Mouse (Mus musculus): ENCODE results near the gene 1600015I10Rik. TPM values are rescaled to one million over a fixed set of nuclear protein-coding genes. Genes with fewer than 3 reads are reported as not detected.
"Not testable (repeated sequence)": the region's sequence is repeated elsewhere in the genome, so short reads cannot be mapped to it uniquely, and the experiment has no call there.

The 1600015I10Rik gene
- polyA plus RNA-seq, 1 experiment, result not detected

DNA sequence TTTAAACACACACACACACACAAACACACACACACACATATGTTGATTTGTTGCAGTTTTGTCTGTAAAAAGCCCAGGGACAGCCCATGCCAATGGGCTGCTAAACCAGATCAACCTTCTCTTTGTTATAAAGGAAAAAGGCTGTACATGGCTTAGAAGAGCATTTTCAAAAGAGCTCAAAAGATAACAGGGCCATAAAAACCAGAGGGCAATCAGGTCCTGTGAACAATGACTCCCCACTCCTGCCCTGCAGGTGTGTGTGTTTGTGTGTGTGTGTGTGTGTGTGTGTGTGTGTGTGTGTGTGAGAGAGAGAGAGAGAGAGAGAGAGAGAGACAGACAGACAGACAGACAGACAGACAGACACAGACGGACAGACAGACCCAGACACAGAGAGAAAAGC, 20.5 kb upstream of the 1600015I10Rik start:
- H3K4me1 ChIP-seq (ENCODE audit: control insufficient read depth, insufficient read depth, low read length), result no peaks in the 10 kb centered on the region
- no peak overlapping the region for H3K4me3 ChIP-seq (ENCODE audit: insufficient read depth, low read length)
- H3K27ac ChIP-seq (ENCODE audit: insufficient read depth, low read length), result no peak overlapping the region
- TF ChIP-seq CTCF (IDR thresholded peaks at IDR 0.05; ENCODE audit: borderline replicate concordance, insufficient read depth, low read length), result no peak
- TF ChIP-seq POLR2A (IDR thresholded peaks at IDR 0.05; ENCODE audit: low read depth, low read length), result no peak

- H3K27ac ChIP-seq (ENCODE audit: insufficient read depth, low read length), result no peak overlapping the region
- TF ChIP-seq CTCF (IDR thresholded peaks at IDR 0.05; ENCODE audit: borderline replicate concordance, insufficient read depth, low read length) (no peak), POLR2A (IDR thresholded peaks at IDR 0.05; ENCODE audit: low read depth, low read length) (no peak)
- no peaks in the 10 kb centered on the region for H3K4me1 ChIP-seq (ENCODE audit: control insufficient read depth, insufficient read depth, low read length)
- H3K4me3 ChIP-seq (ENCODE audit: insufficient read depth, low read length), result no peak overlapping the region
Measured at GRCm38 (mm10) chr6:48912033-48912432, 17.7 kb upstream of the 1600015I10Rik start.

GRCm38 (mm10) chr6:48913587-48913986, 16.1 kb upstream of the 1600015I10Rik start:
- TF ChIP-seq CTCF (IDR thresholded peaks at IDR 0.05; ENCODE audit: borderline replicate concordance, insufficient read depth, low read length) (no peak), POLR2A (IDR thresholded peaks at IDR 0.05; ENCODE audit: low read depth, low read length) (no peak)
- Histone ChIP-seq H3K4me3 (ENCODE audit: insufficient read depth, low read length) (no peak overlapping the region), H3K27ac (ENCODE audit: insufficient read depth, low read length) (no peak overlapping the region), H3K4me1 (ENCODE audit: control insufficient read depth, insufficient read depth, low read length) (no peaks in the 10 kb centered on the region)

DNA sequence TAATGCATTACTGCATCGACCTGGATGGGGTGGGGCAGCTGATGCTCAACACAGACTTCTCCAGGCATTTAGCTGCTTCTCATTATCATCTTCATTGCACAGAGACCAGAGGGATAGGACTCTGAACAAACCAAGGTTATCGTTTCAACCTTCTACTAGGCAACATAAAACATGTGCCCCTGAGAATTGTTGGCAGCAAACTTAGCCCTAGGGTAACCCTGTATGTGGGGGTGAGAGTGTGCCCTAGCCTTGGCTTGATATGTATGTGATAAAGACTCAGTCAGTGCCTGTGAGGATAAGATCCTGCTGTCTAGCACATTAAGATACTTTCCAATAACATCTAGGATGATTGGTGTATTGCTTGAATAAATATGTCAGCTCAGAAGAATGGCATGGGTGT, 19.9 kb downstream of the 1600015I10Rik start:
- Histone ChIP-seq H3K4me3 (ENCODE audit: insufficient read depth, low read length) (no peak overlapping the region), H3K4me1 (ENCODE audit: control insufficient read depth, insufficient read depth, low read length) (no peaks in the 10 kb centered on the region), H3K27ac (ENCODE audit: insufficient read depth, low read length) (no peak overlapping the region)
- TF ChIP-seq POLR2A (IDR thresholded peaks at IDR 0.05; ENCODE audit: low read depth, low read length) (no peak), CTCF (IDR thresholded peaks at IDR 0.05; ENCODE audit: borderline replicate concordance, insufficient read depth, low read length) (no peak)

GRCm38 (mm10) chr6:48950676-48951075, 21.0 kb downstream of the 1600015I10Rik start:
- TF ChIP-seq POLR2A (IDR thresholded peaks at IDR 0.05; ENCODE audit: low read depth, low read length) (no peak), CTCF (IDR thresholded peaks at IDR 0.05; ENCODE audit: borderline replicate concordance, insufficient read depth, low read length) (no peak)
- no peak overlapping the region for H3K27ac ChIP-seq (ENCODE audit: insufficient read depth, low read length)
- no peaks in the 10 kb centered on the region for H3K4me1 ChIP-seq (ENCODE audit: control insufficient read depth, insufficient read depth, low read length)
- no peak overlapping the region for H3K4me3 ChIP-seq (ENCODE audit: insufficient read depth, low read length)

GRCm38 (mm10) chr6:48951630-48952029, 21.9 kb downstream of the 1600015I10Rik start:
- no peaks in the 10 kb centered on the region for H3K4me1 ChIP-seq (ENCODE audit: control insufficient read depth, insufficient read depth, low read length)
- no peak for TF ChIP-seq CTCF (IDR thresholded peaks at IDR 0.05; ENCODE audit: borderline replicate concordance, insufficient read depth, low read length)
- TF ChIP-seq POLR2A (IDR thresholded peaks at IDR 0.05; ENCODE audit: low read depth, low read length), result no peak
- no peak overlapping the region for H3K27ac ChIP-seq (ENCODE audit: insufficient read depth, low read length)
- no peak overlapping the region for H3K4me3 ChIP-seq (ENCODE audit: insufficient read depth, low read length)

DNA sequence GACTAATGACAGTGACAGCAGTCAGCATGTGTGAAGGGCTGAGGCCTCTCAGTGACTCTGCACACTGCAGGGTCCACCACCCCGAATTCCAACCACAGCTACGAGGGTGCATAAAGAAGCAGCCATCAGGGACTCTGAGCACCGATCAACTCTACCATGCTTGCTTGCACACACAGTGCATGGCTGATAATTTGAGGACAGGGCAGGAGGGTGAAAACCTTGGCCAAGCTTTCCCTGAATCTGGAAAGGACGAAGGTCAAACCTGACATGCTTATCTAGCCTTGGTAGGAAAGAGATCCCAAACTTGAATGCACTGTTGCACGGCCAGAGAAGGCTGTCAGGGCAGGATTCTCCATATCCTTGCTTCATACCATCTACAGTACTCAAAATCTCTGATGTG, 23.5 kb downstream of the 1600015I10Rik start:
- no peak for TF ChIP-seq POLR2A (IDR thresholded peaks at IDR 0.05; ENCODE audit: low read depth, low read length)
- TF ChIP-seq CTCF (IDR thresholded peaks at IDR 0.05; ENCODE audit: borderline replicate concordance, insufficient read depth, low read length), result no peak
- H3K4me3 ChIP-seq (ENCODE audit: insufficient read depth, low read length), result no peak overlapping the region
- H3K4me1 ChIP-seq (ENCODE audit: control insufficient read depth, insufficient read depth, low read length), result no peaks in the 10 kb centered on the region
- H3K27ac ChIP-seq (ENCODE audit: insufficient read depth, low read length), result no peak overlapping the region

DNA sequence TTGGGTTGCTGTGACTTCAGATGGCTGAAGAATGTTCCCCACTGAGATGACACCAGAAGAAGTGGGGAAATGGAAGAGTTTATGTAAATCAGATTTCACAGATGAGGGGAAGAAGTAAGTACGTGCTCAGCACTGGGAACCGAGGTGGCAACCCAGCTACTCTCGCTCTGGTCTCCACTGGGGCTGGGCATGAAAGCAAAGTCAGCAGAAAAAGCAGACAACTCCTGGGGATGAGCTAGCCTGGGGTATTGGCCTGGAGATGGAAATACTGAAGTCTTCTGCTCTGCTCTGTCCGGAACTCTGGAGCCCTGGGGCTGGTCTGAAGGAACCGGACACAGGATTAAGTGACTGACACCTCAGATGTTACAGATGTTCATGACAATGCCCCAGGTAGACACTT, 24.5 kb downstream of the 1600015I10Rik start:
- no peaks in the 10 kb centered on the region for H3K4me1 ChIP-seq (ENCODE audit: control insufficient read depth, insufficient read depth, low read length)
- H3K27ac ChIP-seq (ENCODE audit: insufficient read depth, low read length), result no peak overlapping the region
- TF ChIP-seq POLR2A (IDR thresholded peaks at IDR 0.05; ENCODE audit: low read depth, low read length) (no peak), CTCF (IDR thresholded peaks at IDR 0.05; ENCODE audit: borderline replicate concordance, insufficient read depth, low read length) (no peak)
- no peak overlapping the region for H3K4me3 ChIP-seq (ENCODE audit: insufficient read depth, low read length)

DNA sequence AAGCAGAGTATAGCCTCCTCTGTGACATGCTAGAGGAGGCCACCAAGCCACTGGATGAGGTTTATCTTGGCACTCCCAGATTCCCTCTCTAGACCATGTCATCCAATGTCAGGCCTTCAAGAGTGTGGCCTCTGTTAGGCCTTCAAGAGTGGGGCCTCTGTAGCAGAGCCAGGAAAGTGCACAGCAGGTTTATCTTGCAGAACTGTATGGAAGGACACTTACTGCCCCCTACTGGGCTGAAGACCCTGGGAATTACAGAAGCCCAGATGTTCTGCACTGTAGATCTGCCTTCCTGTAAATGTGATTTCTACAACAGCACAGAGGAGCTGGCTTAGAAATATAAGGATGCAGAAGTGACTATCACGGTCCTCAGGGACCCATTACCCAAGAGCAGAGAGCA, 25.3 kb downstream of the 1600015I10Rik start:
- no peaks in the 10 kb centered on the region for H3K4me1 ChIP-seq (ENCODE audit: control insufficient read depth, insufficient read depth, low read length)
- TF ChIP-seq POLR2A (IDR thresholded peaks at IDR 0.05; ENCODE audit: low read depth, low read length), result no peak
- TF ChIP-seq CTCF (IDR thresholded peaks at IDR 0.05; ENCODE audit: borderline replicate concordance, insufficient read depth, low read length), result no peak

GRCm38 (mm10) chr6:48956785-48957184, 27.1 kb downstream of the 1600015I10Rik start:
- no peak for TF ChIP-seq POLR2A (IDR thresholded peaks at IDR 0.05; ENCODE audit: low read depth, low read length)
- no peak for TF ChIP-seq CTCF (IDR thresholded peaks at IDR 0.05; ENCODE audit: borderline replicate concordance, insufficient read depth, low read length)
- no peak overlapping the region for H3K4me3 ChIP-seq (ENCODE audit: insufficient read depth, low read length)
- no peaks in the 10 kb centered on the region for H3K4me1 ChIP-seq (ENCODE audit: control insufficient read depth, insufficient read depth, low read length)
- H3K27ac ChIP-seq (ENCODE audit: insufficient read depth, low read length), result no peak overlapping the region

More for the DNA sequence above, 25.3 kb downstream of the 1600015I10Rik start:
- no peak overlapping the region for H3K4me3 ChIP-seq (ENCODE audit: insufficient read depth, low read length)
- H3K27ac ChIP-seq (ENCODE audit: insufficient read depth, low read length), result no peak overlapping the region

DNA sequence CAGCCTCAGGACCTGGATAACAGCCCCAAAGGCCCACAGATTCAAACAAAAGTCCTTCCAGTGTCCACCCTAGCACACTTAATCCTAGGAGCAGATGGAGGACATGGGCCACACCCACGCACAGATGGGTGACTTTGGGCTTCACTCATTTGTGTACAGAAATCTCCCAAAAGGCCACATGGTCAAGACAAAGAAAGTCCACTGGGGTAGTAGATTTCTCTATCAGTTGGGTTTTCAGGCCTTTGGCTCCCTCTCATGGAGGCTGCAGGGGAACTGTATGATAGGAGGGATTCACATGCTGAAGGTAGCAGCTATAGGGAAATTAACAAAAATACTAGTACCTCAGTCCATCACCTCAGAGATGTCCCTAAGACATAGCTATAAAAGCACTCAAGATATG, 28.4 kb downstream of the 1600015I10Rik start:
- TF ChIP-seq POLR2A (IDR thresholded peaks at IDR 0.05; ENCODE audit: low read depth, low read length) (no peak), CTCF (IDR thresholded peaks at IDR 0.05; ENCODE audit: borderline replicate concordance, insufficient read depth, low read length) (no peak)
- H3K4me3 ChIP-seq (ENCODE audit: insufficient read depth, low read length), result no peak overlapping the region
- no peak overlapping the region for H3K27ac ChIP-seq (ENCODE audit: insufficient read depth, low read length)
- H3K4me1 ChIP-seq (ENCODE audit: control insufficient read depth, insufficient read depth, low read length), result no peaks in the 10 kb centered on the region

GRCm38 (mm10) chr6:48959151-48959550, 29.5 kb downstream of the 1600015I10Rik start:
- not testable (repeated sequence) for H3K4me1 ChIP-seq (ENCODE audit: control insufficient read depth, insufficient read depth, low read length); H3K27ac ChIP-seq (ENCODE audit: insufficient read depth, low read length)

DNA sequence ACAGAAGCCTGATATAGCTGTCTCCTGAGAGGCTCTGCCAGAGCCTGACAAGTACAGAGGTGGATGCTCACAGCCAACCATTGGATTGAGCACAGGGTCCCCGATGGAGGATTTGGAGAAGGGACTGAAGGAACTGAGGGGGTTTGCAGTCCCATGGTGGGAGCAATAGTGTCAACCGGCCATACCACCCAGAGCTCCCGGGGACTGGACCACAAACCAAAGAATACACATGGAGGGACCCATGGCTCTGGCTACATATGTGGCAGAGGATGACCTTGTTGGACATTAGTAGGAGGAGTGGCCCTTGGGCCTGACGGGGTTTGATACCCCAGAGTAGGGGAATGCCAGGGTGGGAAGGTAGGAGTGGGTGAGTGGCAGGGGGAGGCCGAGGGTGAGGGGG, 37.0 kb downstream of the 1600015I10Rik start:
- H3K4me1 ChIP-seq (ENCODE audit: control insufficient read depth, insufficient read depth, low read length); H3K27ac ChIP-seq (ENCODE audit: insufficient read depth, low read length); H3K4me3 ChIP-seq (ENCODE audit: insufficient read depth, low read length): not testable (repeated sequence)

More at GRCm38 (mm10) chr6:48959151-48959550, 29.5 kb downstream of the 1600015I10Rik start:
- not testable (repeated sequence) for H3K4me3 ChIP-seq (ENCODE audit: insufficient read depth, low read length)

All from embryonic fibroblast, embryonic 13.5 days (primary cell).